8 mouse cellular contexts compared by ENCODE assay signal in genomic region chr1:138499461-138499860, GRCm38 (mm10).
DNase-seq lines count a peak whose midpoint lies in the region; ATAC-seq and TF ChIP-seq lines count a peak whose summit lies in the region.

No protein-coding gene starts in this region.

- 62% methylated on average over 9 of the region's 9 CpGs for WGBS in lung, embryonic 16.5 days
- 77% methylated on average over 9 of the region's 9 CpGs for WGBS in lung, adult 2 months
- 44% methylated on average over 9 of the region's 9 CpGs for WGBS in forebrain, embryonic 10.5 days
- 62% methylated on average over 9 of the region's 9 CpGs for WGBS in limb, embryonic 10.5 days
- WGBS in neural tube, embryonic 15.5 days, result 14% methylated on average over 9 of the region's 9 CpGs
- WGBS in intestine, embryonic 15.5 days, result 60% methylated on average over 9 of the region's 9 CpGs

- no peak overlapping the region for H3K27ac ChIP-seq in lung, embryonic 16.5 days (ENCODE audit: low read length)
- peak overlapping the region; percentile 84 for H3K27ac ChIP-seq in forebrain, embryonic 10.5 days
- H3K27ac ChIP-seq in limb, embryonic 10.5 days, result peak overlapping the region; percentile 56; the same call in 1 of the 2 replicates
- H3K27ac ChIP-seq in neural tube, embryonic 15.5 days (replicated peaks), result peak overlapping the region; percentile 23; the same call in 1 of the 2 replicates
- H3K27ac ChIP-seq in intestine, embryonic 15.5 days, result no peak overlapping the region

- TF ChIP-seq POLR2A in lung, adult 2 months (IDR thresholded peaks at IDR 0.05; ENCODE audit: borderline replicate concordance, extremely low read depth, low read depth, low read length), result no peak

- TF ChIP-seq CTCF in lung, adult 2 months (IDR thresholded peaks at IDR 0.05; ENCODE audit: insufficient read depth, low read length), result no peak

- H3K9ac ChIP-seq in lung, embryonic 16.5 days (ENCODE audit: low read length), result no peak overlapping the region
- H3K9ac ChIP-seq in neural tube, embryonic 15.5 days (replicated peaks), result 0 out of 2 replicates have a peak overlapping the region, but pooled peaks have one; percentile 7
- H3K9ac ChIP-seq in intestine, embryonic 15.5 days, result no peak overlapping the region

- ATAC-seq in lung, embryonic 16.5 days (ENCODE audit: low read depth), result peak; percentile 28; the same call in 1 of the 2 replicates
- peak; percentile 78 for ATAC-seq in neural tube, embryonic 15.5 days (ENCODE audit: low FRiP score)
- ATAC-seq in intestine, embryonic 15.5 days, result no peak

- no peak overlapping the region for H3K4me3 ChIP-seq in lung, embryonic 16.5 days (ENCODE audit: low read length)
- H3K4me3 ChIP-seq in lung, adult 2 months (replicated peaks; ENCODE audit: extremely low read depth, low read depth, low read length), result no peak overlapping the region
- peak overlapping the region; percentile 16; the same call in 1 of the 2 replicates for H3K4me3 ChIP-seq in forebrain, embryonic 10.5 days
- H3K4me3 ChIP-seq in limb, embryonic 10.5 days, result no peak overlapping the region
- H3K4me3 ChIP-seq in neural tube, embryonic 15.5 days (replicated peaks), result peak overlapping the region; percentile 28
- H3K4me3 ChIP-seq in intestine, embryonic 15.5 days (replicated peaks), result no peak overlapping the region

- H3K4me2 ChIP-seq in lung, embryonic 16.5 days (ENCODE audit: low read depth, low read length), result no peak overlapping the region
- H3K4me2 ChIP-seq in neural tube, embryonic 15.5 days, result peak overlapping the region; percentile 52
- no peak overlapping the region for H3K4me2 ChIP-seq in intestine, embryonic 15.5 days (replicated peaks)

- DNase-seq in lung, adult 2 months, result no peak
- peak; percentile 28 for DNase-seq in forebrain, embryonic 10.5 days (ENCODE audit: extremely low spot score, low spot score)
- DNase-seq in limb, embryonic 10.5 days (ENCODE audit: low spot score), result no peak
- DNase-seq in heart, postnatal 4 days, result no peak
- DNase-seq in cerebellum, postnatal 4 days (ENCODE audit: low spot score in 2 of 2), result no peak

- H3K4me1 ChIP-seq in lung, embryonic 16.5 days (replicated peaks; ENCODE audit: control insufficient read depth, insufficient read depth, low read length), result no peaks in the 10 kb centered on the region
- no peaks in the 10 kb centered on the region for H3K4me1 ChIP-seq in lung, adult 2 months (ENCODE audit: control insufficient read depth, insufficient read depth, low read length)
- H3K4me1 ChIP-seq in forebrain, embryonic 10.5 days, result peaks cover 77% of the 10 kb centered on the region
- H3K4me1 ChIP-seq in limb, embryonic 10.5 days, result peaks cover 46% of the 10 kb centered on the region
- H3K4me1 ChIP-seq in neural tube, embryonic 15.5 days, result peaks cover 23% of the 10 kb centered on the region
- H3K4me1 ChIP-seq in intestine, embryonic 15.5 days (replicated peaks), result no peaks in the 10 kb centered on the region

- H3K27me3 ChIP-seq in lung, embryonic 16.5 days (ENCODE audit: control insufficient read depth, insufficient read depth, low read depth, low read length), result no peaks in the 10 kb centered on the region
- no peaks in the 10 kb centered on the region for H3K27me3 ChIP-seq in forebrain, embryonic 10.5 days (ENCODE audit: poor library complexity, severe bottlenecking)
- no peaks in the 10 kb centered on the region for H3K27me3 ChIP-seq in limb, embryonic 10.5 days (ENCODE audit: low read depth, poor library complexity, severe bottlenecking)
- H3K27me3 ChIP-seq in neural tube, embryonic 15.5 days (replicated peaks), result no peaks in the 10 kb centered on the region
- H3K27me3 ChIP-seq in intestine, embryonic 15.5 days (replicated peaks), result no peaks in the 10 kb centered on the region

- no peaks in the 10 kb centered on the region for H3K36me3 ChIP-seq in lung, embryonic 16.5 days (ENCODE audit: control insufficient read depth, insufficient read depth, low read length)
- no peaks in the 10 kb centered on the region for H3K36me3 ChIP-seq in forebrain, embryonic 10.5 days (replicated peaks)
- H3K36me3 ChIP-seq in limb, embryonic 10.5 days, result no peaks in the 10 kb centered on the region
- no peaks in the 10 kb centered on the region for H3K36me3 ChIP-seq in neural tube, embryonic 15.5 days
- H3K36me3 ChIP-seq in intestine, embryonic 15.5 days, result no peaks in the 10 kb centered on the region

- no peaks in the 10 kb centered on the region for H3K9me3 ChIP-seq in lung, embryonic 16.5 days (ENCODE audit: control insufficient read depth, low read length)
- H3K9me3 ChIP-seq in forebrain, embryonic 10.5 days, result no peaks in the 10 kb centered on the region
- H3K9me3 ChIP-seq in limb, embryonic 10.5 days (replicated peaks), result no peaks in the 10 kb centered on the region
- H3K9me3 ChIP-seq in neural tube, embryonic 15.5 days (replicated peaks), result no peaks in the 10 kb centered on the region
- no peaks in the 10 kb centered on the region for H3K9me3 ChIP-seq in intestine, embryonic 15.5 days

Comparison
In these comparisons a context has a peak if more than half of its experiments do, and no peak if none do; other contexts are left out.
1. H3K27ac ChIP-seq: peak in forebrain, embryonic 10.5 days (single experiment), limb, embryonic 10.5 days (single experiment) and neural tube, embryonic 15.5 days (single experiment); none in lung, embryonic 16.5 days (single experiment) and intestine, embryonic 15.5 days (single experiment).
2. H3K4me3 ChIP-seq: peak in forebrain, embryonic 10.5 days (single experiment) and neural tube, embryonic 15.5 days (single experiment); none in lung, embryonic 16.5 days (single experiment), lung, adult 2 months (single experiment), limb, embryonic 10.5 days (single experiment) and intestine, embryonic 15.5 days (single experiment).